Mouse (Mus musculus) thymus, postnatal 36 days (tissue): ENCODE data around the gene Endou.
A peak's percentile ranks its signal among the peaks of the same experiment; 100 is the strongest.

Experiments used
- DNase-seq, 2 experiments: peaks; one replicate each; pipeline ENCODE4 v3.0.0; 2022; ENCODE audit warnings: mixed read lengths in 2 of 2

The Endou gene

GRCm38 (mm10) chr15:97725198-97725785 lies 5.8 kb downstream of the Endou start:
- DNase-seq, result no peak

GRCm38 (mm10) chr15:97724346-97725197 lies 6.6 kb downstream of the Endou start:
- DNase-seq, result no peak

- no peak for DNase-seq
Measured at GRCm38 (mm10) chr15:97723536-97724345, 7.4 kb downstream of the Endou start.

GRCm38 (mm10) chr15:97721008-97721701 lies 10.0 kb downstream of the Endou start:
- DNase-seq, result peak; percentile 76 to 86

DNA sequence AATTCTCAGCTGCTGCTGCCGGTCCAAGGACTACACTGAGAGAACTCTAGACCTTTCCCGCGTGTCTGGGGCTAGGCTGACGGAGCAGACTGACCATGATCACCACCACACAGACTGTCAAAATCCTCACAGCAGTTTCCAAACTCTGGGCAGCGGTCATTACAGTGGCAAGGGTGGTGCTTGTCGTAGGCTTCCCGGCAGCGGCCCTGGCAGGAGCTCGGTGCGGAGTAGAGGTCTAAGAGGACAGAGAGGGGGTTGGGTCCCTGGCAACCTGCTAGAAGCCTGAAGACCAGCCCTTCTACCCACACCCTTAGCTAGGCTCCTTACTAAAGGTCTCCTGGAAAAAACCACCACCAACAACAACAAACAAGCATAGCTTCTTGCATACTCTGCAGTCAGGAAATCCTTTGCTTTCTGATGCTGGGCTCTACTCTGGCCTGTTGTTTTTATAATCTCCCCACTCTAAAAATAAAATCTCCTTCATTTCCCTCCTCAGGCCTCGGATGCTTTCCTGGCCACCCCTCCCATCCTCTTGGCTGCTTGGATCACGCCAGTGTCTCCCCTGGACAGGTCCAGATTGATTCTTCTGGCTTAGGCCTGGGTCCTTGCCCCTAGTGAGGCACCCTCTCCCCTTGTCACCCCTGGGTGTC lies 11.0 kb downstream of the Endou start:
- peak in 1 of 2 experiments; percentile 50 for DNase-seq

DNA sequence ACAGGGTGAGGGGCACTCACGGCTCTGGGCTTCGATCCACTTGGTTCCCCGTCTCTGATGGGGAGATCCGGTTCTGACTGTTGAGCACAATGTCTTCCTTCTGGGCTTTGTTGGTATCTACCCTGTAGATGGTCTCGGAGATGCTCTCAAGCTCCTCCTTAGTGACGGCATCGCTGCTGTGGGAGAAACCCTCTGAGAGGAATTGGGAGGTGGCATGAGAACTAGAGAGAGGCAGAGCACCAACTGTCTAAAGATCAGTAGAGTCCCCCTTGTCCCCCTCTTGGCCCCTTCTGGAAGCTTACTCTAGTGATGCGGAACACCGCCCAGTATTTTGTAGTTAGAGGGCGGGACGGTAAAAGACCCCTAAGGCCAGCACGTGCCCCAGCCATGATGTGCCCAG lies 11.6 kb downstream of the Endou start:
- peak; percentile 48 to 50 for DNase-seq

DNA sequence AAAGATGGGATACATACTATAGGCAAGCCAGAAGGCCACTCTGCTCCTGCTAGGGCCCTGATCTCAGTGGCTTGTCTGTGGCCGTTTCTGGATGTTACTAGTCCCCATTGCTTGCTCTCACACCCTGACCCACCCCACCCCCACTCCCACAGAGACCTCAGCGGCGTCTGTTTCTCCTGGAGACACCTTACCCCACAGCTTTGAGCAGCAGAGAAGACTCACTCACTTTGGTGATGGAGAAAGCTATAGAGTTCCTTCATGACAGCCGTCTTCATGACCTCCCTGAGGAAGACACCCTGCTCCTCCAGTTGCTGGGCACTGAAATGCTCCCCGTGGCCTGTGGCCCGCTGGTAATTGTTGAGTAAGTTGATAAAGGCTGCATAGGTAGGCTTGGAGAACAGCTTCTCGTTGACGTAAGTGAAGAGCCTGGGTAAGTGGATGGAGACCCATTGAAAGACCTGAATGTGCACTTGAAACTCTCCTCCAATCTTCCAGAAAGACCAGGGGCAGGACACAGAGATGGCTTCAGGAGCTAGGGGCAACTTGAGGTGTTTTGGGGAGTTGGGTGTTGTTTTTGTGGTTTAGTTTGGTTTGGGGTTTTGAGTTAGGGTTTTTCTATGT lies 12.5 kb downstream of the Endou start:
- peak; percentile 47 to 50 for DNase-seq

- peak; percentile 78 to 81 for DNase-seq
Measured at GRCm38 (mm10) chr15:97717861-97718534, 13.1 kb downstream of the Endou start.

- no peak for DNase-seq
Measured at GRCm38 (mm10) chr15:97716782-97717181, 14.4 kb downstream of the Endou start.

GRCm38 (mm10) chr15:97715734-97716133 lies 15.4 kb downstream of the Endou start:
- no peak for DNase-seq

DNA sequence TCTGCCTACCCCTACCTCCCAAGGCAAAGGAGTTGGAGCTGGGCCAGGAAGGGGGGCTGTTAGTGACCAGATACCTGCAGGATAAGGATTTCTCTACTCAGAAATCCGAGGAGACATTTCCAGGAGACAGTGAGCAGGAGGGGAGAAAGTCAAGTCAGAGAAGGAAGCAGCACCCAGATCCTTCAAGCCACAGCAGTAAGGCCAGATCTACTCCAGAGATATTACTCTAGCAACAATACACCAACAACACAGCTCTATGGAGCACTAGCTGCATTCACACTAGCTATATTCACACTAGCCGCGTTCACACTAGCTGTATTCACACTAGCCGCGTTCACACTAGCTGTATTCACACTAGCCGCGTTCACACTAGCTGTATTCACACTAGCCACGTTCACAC lies 16.1 kb downstream of the Endou start:
- no peak for DNase-seq

DNA sequence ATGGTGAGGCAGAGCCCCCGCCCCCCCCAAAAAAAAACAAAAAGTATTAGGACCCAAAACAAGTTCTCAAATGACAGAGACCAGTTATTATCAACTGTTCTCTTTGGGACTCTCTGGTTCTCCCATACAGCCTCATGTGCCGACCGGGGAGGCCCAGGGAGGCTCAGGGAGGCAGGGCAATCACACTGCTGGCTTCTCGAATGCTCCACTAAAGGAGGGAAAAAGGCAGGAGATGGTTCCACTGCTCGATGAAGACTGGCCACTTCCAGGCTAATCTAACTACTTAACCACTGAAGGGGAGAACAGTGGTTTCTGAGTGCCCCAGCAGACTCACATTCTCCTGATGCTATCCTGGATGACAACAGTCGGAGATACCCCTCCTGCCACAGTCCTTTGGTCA lies 18.6 kb downstream of the Endou start:
- DNase-seq, result no peak

DNA sequence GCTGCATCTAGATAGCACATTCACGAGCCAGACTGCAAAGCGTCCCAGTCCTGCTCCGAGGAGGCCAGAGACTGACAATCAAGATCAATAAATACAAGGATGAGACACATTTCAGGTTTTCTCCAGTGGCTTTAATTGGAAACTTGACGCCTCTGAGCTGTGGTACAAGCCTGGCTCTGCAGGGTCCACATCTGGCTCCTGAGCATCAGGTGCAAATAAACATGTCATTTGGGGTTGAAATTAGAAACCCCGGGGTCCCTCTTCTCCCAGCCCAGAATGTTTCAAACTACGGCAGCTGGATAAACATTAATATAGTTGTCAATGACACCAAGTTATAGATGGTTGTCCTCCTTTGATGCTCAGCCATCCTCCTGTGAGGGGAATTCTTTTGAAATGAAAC lies 20.2 kb downstream of the Endou start:
- no peak for DNase-seq

DNA sequence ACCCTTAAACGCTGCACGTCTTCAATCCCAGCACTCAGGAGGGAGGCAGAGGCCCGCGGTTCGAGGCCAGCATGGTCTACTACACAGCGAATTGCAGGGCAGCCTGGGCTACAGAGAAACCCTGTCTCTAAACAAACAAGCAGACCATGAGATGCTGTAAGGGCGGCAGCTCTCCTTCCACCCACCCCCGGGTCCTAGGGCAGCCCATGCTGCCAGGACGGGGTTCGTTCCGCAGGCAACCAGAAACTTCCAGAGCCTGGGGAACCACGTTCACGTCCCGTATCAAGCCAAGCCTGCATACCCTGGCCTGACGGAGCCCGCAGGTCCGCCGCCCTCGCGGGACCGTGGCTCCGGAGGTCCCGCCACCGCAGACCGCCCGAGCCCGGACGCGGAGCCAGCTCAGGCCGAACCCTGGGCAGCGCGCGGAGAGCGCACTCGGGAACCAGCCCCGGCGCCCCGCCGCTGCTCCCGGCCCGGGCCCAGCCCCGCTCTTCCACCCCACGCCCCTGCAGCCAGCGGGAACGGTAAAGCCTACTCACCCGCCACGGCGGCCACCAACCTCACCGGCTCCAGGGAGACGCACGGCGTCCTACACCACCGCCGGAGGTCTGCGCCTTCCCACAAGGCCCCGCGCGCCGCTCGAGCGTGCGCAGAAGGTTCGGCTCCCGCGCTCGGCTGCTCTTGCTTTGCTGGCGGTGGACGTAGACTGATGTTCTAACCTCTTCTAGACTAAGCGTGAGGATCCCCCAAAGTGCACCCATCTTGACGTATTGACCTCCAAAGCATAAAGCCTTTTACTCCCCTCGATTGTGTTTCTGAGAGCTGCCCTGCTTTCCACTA lies 25.7 kb downstream of the Endou start, which contains the start of gene Rpap3:
Gene Rpap3, minus strand, starts transcription at position 615 of the 840 bp plus-strand sequence.
- DNase-seq, result peak; percentile 85 to 86

DNA sequence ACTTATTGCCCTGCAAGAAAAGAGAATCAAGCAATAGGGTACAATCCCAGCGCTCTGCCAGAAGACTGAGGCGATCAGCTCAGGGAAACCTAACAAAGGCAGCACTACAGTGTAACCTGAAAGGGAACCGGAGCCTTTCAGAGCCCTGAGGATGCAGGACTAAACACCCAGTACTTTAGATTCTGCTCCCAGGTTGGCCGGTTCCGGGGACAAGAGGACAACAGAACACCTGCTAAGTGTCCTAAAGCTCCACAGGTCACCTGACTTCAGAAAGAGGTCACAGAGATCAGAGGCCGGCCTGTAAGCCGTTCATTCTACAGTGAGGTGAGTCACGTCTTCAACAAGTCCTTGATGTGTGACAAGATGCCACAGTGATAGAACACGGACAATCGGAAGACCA lies 34.5 kb downstream of the Endou start:
- DNase-seq, result no peak

- DNase-seq, result no peak
Measured at GRCm38 (mm10) chr15:97693411-97693810, 37.7 kb downstream of the Endou start.

DNA sequence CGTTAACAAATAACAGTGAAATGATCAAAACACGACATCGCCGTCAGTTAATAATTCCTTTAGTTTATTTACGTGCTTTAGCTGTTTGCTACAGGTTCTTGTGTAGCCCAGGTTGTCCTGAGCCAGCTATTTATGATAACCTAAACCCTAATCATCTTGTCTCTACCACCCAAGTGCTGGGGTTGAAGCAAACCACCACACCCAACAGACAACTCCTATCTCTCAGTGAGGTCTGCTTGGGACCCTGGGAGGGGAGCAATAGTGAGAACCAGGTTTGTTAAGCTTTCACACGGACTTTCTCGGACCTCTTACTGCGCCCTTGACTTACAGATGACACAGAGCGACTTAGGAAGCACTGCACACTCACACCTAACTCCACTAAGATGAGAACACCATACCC lies 47.0 kb downstream of the Endou start:
- DNase-seq, result no peak

GRCm38 (mm10) chr15:97682053-97682452 lies 49.1 kb downstream of the Endou start:
- DNase-seq, result no peak

DNA sequence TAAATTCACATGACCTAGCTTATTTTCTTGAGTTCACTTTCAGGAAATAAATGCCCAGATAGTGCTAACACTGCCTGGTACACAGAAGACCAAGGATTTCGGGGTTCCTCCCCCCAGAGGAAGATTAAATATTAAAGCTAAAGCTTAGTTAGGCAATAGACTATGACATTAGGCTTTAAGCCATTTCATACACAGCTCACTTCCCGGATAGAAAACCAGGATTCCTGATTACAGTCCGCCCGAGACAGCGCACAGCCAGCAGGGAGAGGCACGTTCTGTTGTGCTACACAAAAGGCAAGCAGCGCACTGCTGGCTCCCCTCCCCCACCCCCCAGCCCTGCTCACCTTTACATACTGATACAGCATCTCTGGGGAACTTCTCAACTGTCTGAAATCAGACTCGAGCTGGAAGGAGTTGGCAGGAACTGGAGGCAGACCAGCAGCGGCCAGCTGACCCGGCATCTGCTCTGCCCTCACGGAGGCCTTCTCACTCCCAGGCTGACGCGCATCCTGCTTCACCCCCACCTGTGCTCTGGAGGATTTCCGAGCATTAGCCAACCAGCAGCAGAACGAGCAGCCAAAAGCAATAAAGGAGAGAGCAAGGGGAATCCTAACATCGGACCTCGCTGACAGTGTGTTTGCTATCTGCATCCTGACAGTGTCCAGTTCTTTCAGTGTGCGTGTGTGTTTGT lies 51.0 kb downstream of the Endou start:
- DNase-seq, result no peak

DNA sequence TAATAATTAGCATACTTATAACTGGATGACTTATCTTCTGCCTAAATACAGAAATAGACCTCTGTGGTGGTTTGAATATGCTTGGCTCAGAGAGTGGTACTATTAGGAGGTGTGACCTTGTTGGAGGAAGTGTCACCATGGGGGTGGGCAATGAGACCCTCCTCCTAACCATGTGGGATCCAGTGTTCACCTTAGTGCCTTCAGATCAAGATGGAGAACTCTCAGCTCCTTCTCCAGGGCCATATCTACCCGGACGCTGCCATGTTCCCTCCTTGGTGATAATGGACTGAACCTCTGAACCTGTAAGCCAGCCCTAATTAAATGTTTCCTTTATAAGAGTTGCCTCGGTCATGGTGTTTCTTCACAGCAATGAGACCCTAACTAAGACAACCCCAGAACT lies 53.8 kb downstream of the Endou start:
- no peak for DNase-seq
